Mouse (Mus musculus): ENCODE measurements around the gene Rab6b.

- TF ChIP-seq MAFK (IDR thresholded peaks at IDR 0.05; ENCODE audit: insufficient read depth, low read depth, low read length) (no peak), HCFC1 (IDR thresholded peaks at IDR 0.05; ENCODE audit: borderline replicate concordance, insufficient read depth, low read length) (no peak), ZC3H11A (IDR thresholded peaks at IDR 0.05; ENCODE audit: borderline replicate concordance, low read depth, low read length) (no peak), CHD2 (IDR thresholded peaks at IDR 0.05; ENCODE audit: low read depth, low read length) (no peak), ZNF384 (IDR thresholded peaks at IDR 0.05; ENCODE audit: low read depth, low read length) (no peak)
Observed at GRCm38 (mm10) chr9:103163806-103164205, 52.2 kb downstream of the Rab6b start.

Data from ES-E14 (cell line).